Mouse (Mus musculus) adrenal gland, postnatal 10 days (tissue): Measurements from ENCODE around the gene Med6. TPM values are rescaled to one million over a fixed set of nuclear protein-coding genes. Genes with fewer than 3 reads are reported as not detected.
"Not testable (repeated sequence)": the region's sequence is repeated elsewhere in the genome, so short reads cannot be mapped to it uniquely, and the experiment has no call there.

Experiments
- DNase-seq: peaks from one replicate; pipeline ENCODE4 v3.0.0; 2021; ENCODE audit warnings: mixed read lengths
- total RNA-seq, 2 experiments: library from RNA; stranded (reverse); gene quantifications; 2 replicates each; pipeline ENCODE4 v1.2.3; 2021

Med6 gene
- total RNA-seq, 2 experiments from 2014 or later = 25.0 to 25.9 TPM

GRCm38 (mm10) chr12:81564173-81564572 is 30.6 kb downstream of the Med6 start:
- DNase-seq = no peak

GRCm38 (mm10) chr12:81549286-81549685 is 45.5 kb downstream of the Med6 start:
- DNase-seq = no peak

DNA sequence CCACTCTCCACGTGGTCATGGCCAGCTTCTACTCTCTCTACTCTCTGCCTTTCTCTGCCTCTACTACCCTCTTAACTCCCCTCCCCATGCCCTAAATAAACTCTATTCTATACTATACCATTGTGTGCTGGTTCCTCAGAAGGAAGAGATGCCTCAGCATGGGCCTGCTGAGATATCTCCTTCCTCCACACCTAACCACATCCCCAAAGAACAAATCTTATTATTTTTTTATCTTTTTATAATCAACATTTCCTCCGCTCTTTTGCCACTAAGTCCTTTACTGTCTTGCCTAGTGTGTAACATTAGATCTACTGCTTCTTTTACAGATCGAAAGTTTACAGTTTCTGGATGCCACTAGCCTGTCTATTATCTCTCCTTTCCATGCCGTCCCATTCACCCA is 47.6 kb downstream of the Med6 start:
- DNase-seq = no peak

DNA sequence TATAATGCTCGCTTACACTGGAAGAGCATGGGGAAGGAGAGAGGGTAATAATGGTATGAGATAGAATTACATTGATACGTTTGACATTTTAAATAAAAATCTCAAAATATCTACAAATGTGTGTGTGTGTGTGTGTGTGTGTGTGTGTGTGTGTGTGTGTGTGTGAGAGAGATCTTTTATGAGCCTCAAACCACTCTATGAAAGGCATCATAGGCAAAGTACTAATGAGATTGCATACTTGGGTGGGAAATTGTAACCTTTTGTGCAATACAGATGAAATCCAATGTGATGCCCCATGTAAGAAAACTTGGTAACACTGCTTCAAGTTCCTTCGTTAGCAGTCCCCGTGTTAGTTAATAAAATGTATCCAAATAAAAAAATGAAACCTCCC is 61.8 kb downstream of the Med6 start:
- no peak for DNase-seq

DNA sequence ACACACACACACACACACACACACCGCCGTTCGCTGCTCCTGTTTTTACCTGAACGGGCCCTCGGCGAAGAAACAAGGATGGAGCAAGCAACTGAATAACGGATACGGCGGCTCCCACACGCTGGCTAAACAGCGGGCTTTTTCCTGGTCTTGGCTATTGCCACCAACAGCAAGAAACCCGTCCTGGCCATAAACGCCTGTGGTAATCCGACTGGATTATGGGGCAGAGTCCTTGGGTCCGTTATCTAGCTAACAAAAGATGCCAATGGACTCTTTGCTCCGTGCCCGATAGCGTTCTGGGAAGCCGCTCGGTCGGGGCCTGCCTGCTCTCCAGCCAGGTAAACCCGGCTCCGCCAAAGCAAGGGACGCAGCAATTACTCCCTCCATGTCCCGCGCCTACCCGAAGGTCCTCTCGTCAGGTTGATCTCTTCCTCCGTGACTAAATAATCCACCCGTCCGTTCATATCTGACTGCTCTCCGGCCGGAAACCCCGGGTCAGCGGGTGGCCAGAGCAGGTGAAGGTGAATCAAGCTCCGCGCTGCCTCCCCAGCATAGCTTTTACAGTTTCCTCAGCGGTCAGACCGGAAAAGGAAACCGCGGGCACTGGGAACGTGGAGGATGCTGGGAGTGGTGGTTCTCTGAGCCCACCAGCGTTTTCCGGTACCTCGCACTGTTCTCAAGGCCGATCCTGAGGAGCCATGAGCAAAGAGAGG is 62.3 kb downstream of the Med6 start, which contains the start of the genes Gm20498 and Synj2bp:
Gm20498 (minus strand) TSS at position 590 of the 713 bp plus-strand sequence.
Synj2bp (minus strand) TSS at position 596 of the 713 bp plus-strand sequence.
- peak; percentile 90 for DNase-seq

GRCm38 (mm10) chr12:81530587-81530986 is 64.2 kb downstream of the Med6 start:
- DNase-seq = not testable (repeated sequence)

Other genes with a start within 250 kb of the Med6 start
- 1 to 10 TPM in 1 of 2 experiments, under 1 TPM in 1; 0.66 to 2.6 TPM for gene Gm4787, start 215.5 kb downstream of the Med6 start, total RNA-seq
- 1 to 10 TPM in 1 of 2 experiments, under 1 TPM in 1; 0.96 to 2.5 TPM for gene Adam4, start 173.1 kb downstream of the Med6 start, total RNA-seq
- 100 to 1,000 TPM; 101 to 111 TPM for gene Cox16, start 109.9 kb downstream of the Med6 start, total RNA-seq
- gene Gm20498, start 62.1 kb downstream of the Med6 start, total RNA-seq = 10 to 100 TPM; 33.6 to 36.8 TPM
- 10 to 100 TPM; 32.7 to 33.4 TPM for gene Synj2bp, start 62.1 kb downstream of the Med6 start, total RNA-seq
- not detected for gene Adam21, start 26.5 kb downstream of the Med6 start, total RNA-seq
- 1 to 10 TPM; 3.6 to 6.8 TPM for gene Ttc9, start 36.2 kb upstream of the Med6 start, total RNA-seq
- gene Map3k9, start 186.2 kb upstream of the Med6 start, total RNA-seq = 1 to 10 TPM; 1.1 to 2.0 TPM